Mouse (Mus musculus): ENCODE data around the gene Zbtb7a. TPM values are rescaled to one million over a fixed set of nuclear protein-coding genes. Genes with fewer than 3 reads are reported as not detected.

The Zbtb7a gene
- 66.7 and 83.6 TPM in 2 replicates for polyA plus RNA-seq (2012; rRNA removed)

DNA sequence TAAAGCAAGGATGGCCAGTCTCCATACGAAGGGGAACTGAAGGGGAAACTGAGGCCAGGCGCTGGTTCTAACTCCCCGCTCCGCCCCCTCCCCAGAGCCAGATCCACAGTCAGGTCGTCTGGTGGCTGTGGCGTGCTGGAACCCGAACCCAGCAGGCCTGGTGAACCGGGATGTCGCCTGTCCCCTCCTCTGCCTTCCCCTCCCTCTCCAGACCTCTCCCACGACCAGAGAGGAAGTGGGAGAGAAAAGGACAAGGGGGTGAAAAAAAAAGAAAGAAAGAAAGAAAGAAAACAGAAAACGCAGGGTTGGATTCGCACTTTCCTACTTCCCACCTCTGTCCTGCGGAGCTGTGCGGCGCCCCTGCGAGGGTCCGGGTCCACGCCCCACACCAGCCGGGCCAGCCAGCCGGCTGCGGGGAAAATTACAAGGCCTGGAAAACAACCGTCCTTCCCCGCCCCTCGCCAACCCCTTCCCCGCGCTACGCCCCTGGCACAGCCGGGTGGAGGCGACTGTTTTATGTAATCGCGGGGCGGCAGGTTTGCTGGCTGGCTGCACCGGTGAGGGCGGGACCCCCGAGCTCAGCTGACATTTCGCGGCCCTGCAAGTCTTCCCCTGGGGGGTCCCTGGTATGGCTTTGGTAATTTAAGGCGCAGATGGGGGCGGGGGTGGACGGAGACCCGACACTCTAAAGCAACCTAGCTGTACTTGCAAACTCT lies at the start of gene Zbtb7a:
TSS of gene Zbtb7a (plus strand) at position 255 of the 716 bp plus-strand sequence.
- 3% methylated on average over 41 of the region's 41 CpGs for WGBS
- DNase-seq, result peak; percentile 57
- no peak for TF ChIP-seq POLR2A (IDR thresholded peaks at IDR 0.05; ENCODE audit: borderline replicate concordance, extremely low read depth, low read depth, low read length)
- no peak for TF ChIP-seq CTCF (IDR thresholded peaks at IDR 0.05; ENCODE audit: insufficient read depth, low read length)
- H3K4me1 ChIP-seq (ENCODE audit: control insufficient read depth, insufficient read depth, low read length), result peaks cover 19% of the 10 kb centered on the region
- H3K4me3 ChIP-seq (replicated peaks; ENCODE audit: extremely low read depth, low read depth, low read length), result peak within 1 kb of the TSS; percentile 74

- WGBS, result 43% methylated on average over 2 of the region's 2 CpGs
- no peak for DNase-seq
- TF ChIP-seq POLR2A (IDR thresholded peaks at IDR 0.05; ENCODE audit: borderline replicate concordance, extremely low read depth, low read depth, low read length) (no peak), CTCF (IDR thresholded peaks at IDR 0.05; ENCODE audit: insufficient read depth, low read length) (peak; percentile 51)
- no peaks in the 10 kb centered on the region for H3K4me1 ChIP-seq (ENCODE audit: control insufficient read depth, insufficient read depth, low read length)
- no peak overlapping the region for H3K4me3 ChIP-seq (replicated peaks; ENCODE audit: extremely low read depth, low read depth, low read length)
Measured at GRCm38 (mm10) chr10:81087021-81087420, 48.0 kb upstream of the Zbtb7a start.

DNA sequence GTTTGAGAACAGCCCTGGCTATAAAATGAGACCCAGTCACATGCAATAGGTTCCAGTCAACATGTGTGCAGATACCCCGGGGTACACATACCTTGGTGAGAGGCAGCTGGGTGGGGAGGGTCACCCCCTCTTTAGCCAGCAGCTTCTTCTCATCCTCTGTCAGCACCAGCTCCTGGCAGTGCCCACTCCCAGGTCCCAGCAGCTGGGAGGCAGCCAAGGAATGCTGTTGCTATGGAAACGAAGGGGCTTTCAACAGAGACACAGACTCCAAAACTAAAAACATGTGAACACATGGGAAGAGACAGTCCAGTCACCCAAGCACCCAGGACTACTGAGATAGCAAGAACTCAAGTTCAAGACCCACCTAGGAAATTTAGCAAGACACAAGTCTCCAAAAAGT lies 45.8 kb upstream of the Zbtb7a start:
- TF ChIP-seq POLR2A (IDR thresholded peaks at IDR 0.05; ENCODE audit: borderline replicate concordance, extremely low read depth, low read depth, low read length) (no peak), CTCF (IDR thresholded peaks at IDR 0.05; ENCODE audit: insufficient read depth, low read length) (no peak)
- Histone ChIP-seq H3K4me3 (replicated peaks; ENCODE audit: extremely low read depth, low read depth, low read length) (no peak overlapping the region), H3K4me1 (ENCODE audit: control insufficient read depth, insufficient read depth, low read length) (no peaks in the 10 kb centered on the region)
- DNase-seq, result no peak
- WGBS, result 48% methylated on average over 2 of the region's 2 CpGs

DNA sequence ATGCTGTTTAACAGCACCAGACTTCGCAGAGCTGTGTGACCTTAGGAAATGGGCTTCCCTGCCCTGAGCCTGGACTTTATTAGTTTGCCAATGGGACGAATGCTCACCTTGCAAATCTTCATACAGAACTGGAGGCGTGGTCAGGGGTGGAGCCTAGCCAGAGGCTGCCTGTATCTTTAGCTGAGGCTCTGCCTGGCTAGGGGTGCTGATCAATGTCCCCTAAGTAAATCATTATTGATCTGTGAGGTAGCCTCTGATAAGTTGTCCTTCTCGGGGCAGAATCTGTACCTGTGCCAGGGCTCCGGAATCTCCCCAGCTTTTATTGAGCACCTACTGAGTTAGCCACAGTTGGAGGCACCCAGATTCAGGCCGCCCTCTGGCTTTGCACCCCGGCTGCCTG lies 44.4 kb upstream of the Zbtb7a start:
- no peaks in the 10 kb centered on the region for H3K4me1 ChIP-seq (ENCODE audit: control insufficient read depth, insufficient read depth, low read length)
- 74% methylated on average over 7 of the region's 7 CpGs for WGBS
- H3K4me3 ChIP-seq (replicated peaks; ENCODE audit: extremely low read depth, low read depth, low read length), result no peak overlapping the region
- no peak for DNase-seq
- no peak for TF ChIP-seq POLR2A (IDR thresholded peaks at IDR 0.05; ENCODE audit: borderline replicate concordance, extremely low read depth, low read depth, low read length)
- no peak for TF ChIP-seq CTCF (IDR thresholded peaks at IDR 0.05; ENCODE audit: insufficient read depth, low read length)

DNA sequence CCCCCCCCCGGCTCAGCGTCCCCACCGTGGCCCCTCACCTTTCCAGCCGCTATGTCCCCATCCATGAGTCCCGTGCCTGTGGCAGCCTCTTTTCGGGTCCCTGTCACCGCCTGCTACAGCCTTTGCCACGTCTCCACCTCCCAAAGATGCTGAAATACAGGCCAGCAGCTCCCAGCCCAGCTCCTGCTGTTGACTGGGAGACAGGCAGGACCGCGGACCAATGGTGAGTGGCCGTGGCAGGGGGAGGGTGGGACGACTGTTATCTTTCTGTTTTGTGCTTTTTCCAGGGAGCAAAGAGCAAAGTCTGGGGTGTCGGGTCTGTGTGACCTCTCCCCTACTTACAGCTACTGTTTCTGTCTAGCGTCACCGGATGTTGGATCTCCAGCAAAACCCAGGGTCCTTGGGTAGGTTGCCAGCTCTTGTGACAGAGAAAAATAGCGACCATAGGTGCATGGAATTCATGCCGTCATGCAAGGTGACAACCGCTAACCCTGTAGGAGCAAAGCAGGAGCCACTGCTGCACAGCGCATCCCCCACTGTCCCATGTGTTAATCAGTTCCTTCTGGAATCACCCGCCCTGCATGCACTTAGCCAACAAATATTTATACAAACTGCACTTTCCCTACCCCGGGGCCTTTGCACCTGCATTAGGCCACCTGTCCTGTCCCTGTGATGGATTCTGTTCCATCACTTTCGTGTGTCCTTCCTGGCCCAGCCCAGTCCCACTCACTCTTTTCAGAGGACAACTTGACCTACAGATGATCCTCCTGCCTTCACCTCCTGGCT lies 42.4 kb upstream of the Zbtb7a start:
- TF ChIP-seq POLR2A (IDR thresholded peaks at IDR 0.05; ENCODE audit: borderline replicate concordance, extremely low read depth, low read depth, low read length) (no peak), CTCF (IDR thresholded peaks at IDR 0.05; ENCODE audit: insufficient read depth, low read length) (no peak)
- WGBS, result 47% methylated on average over 22 of the region's 22 CpGs
- H3K4me3 ChIP-seq (replicated peaks; ENCODE audit: extremely low read depth, low read depth, low read length), result no peak overlapping the region
- DNase-seq, result no peak
- H3K4me1 ChIP-seq (ENCODE audit: control insufficient read depth, insufficient read depth, low read length), result no peaks in the 10 kb centered on the region

DNA sequence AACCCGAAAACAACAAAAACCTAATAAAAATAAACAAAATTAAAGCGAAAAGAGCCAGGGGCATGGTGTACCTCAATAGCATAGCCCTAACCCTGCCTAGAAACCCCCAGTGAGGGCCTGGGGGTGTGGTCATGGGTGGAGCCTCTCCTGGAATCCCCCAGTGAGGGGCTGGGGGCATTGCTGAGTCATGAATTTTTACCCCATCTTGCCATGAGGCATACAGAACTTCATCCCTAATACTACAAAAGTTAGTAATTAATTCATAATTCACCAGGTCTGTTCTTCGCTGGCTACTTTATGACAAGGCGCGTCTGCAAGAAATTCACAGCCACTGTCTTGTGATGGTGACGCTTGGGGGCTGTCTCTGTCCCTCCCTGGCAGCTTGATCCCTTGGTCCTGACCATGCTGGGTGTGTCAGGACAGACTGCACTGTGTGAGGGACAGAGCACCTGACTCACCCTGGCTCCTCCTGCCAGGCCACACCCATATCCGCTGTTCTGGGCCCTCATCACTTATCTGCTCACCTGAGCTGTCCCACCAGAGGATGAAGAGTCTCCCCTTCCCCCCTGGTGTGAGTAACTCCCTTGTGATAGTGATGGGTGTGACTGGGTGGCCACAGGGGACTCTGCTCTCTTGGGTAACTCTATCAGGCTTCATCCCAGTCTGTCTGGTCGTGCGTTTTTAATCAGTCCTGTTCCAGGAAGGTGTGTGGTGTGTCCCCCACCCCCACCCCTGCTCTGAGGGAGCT lies 39.9 kb upstream of the Zbtb7a start:
- no peak for TF ChIP-seq CTCF (IDR thresholded peaks at IDR 0.05; ENCODE audit: insufficient read depth, low read length)
- no peak for TF ChIP-seq POLR2A (IDR thresholded peaks at IDR 0.05; ENCODE audit: borderline replicate concordance, extremely low read depth, low read depth, low read length)
- no peak for DNase-seq
- H3K4me3 ChIP-seq (replicated peaks; ENCODE audit: extremely low read depth, low read depth, low read length), result no peak overlapping the region
- H3K4me1 ChIP-seq (ENCODE audit: control insufficient read depth, insufficient read depth, low read length), result no peaks in the 10 kb centered on the region
- 67% methylated on average over 9 of the region's 9 CpGs for WGBS

GRCm38 (mm10) chr10:81105565-81106112 lies 29.4 kb upstream of the Zbtb7a start, which contains the start of gene Map2k2:
Map2k2 (plus strand) TSS chr10:81105915.
- under 1% methylated on average over 56 of the region's 56 CpGs for WGBS
- peak; percentile 98 for DNase-seq
- TF ChIP-seq CTCF (IDR thresholded peaks at IDR 0.05; ENCODE audit: insufficient read depth, low read length), result no peak
- TF ChIP-seq POLR2A (IDR thresholded peaks at IDR 0.05; ENCODE audit: borderline replicate concordance, extremely low read depth, low read depth, low read length), result peak; percentile 100
- peak within 1 kb of the TSS; percentile 87 for H3K4me3 ChIP-seq (replicated peaks; ENCODE audit: extremely low read depth, low read depth, low read length)
- peaks cover 11% of the 10 kb centered on the region for H3K4me1 ChIP-seq (ENCODE audit: control insufficient read depth, insufficient read depth, low read length)

DNA sequence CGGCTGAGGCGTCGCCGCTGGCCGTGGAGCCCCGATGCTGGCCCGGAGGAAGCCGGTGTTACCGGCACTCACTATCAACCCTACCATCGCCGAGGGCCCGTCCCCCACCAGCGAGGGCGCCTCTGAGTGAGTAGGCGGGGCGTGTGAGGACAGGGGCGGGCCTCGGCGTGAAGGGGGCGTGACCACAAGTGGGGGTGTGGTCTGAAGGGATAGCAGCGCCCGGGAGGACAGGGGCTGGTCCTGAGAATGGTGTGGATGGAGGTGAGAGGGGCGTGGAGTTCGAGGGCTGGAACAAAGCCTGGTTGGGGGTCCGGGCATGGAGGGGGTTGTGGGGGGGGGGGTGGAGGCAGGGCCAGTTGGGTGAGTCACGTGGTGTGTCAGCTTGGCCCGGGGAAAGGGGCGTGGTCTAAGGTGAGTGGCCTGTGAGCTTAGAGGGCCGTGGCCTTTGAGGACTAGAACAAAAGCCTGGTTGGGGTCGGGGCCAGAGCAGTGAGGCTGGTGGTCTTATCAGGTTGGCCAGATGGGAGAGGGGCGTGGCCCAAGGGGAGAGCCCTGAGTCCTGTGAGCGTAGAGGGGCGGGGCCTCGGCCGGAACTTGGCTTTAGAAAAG lies 28.8 kb upstream of the Zbtb7a start:
- peak overlapping the region; percentile 87 for H3K4me3 ChIP-seq (replicated peaks; ENCODE audit: extremely low read depth, low read depth, low read length)
- 2% methylated on average over 34 of the region's 35 CpGs for WGBS
- TF ChIP-seq CTCF (IDR thresholded peaks at IDR 0.05; ENCODE audit: insufficient read depth, low read length) (no peak), POLR2A (IDR thresholded peaks at IDR 0.05; ENCODE audit: borderline replicate concordance, extremely low read depth, low read depth, low read length) (no peak)
- peaks cover 11% of the 10 kb centered on the region for H3K4me1 ChIP-seq (ENCODE audit: control insufficient read depth, insufficient read depth, low read length)
- DNase-seq, result peak; percentile 85
